Mouse (Mus musculus) adipocyte (in vitro differentiated cells): Measurements from ENCODE around the gene Ap3m1.

ENCODE experiments used
- DNase-seq: peaks from one replicate; pipeline ENCODE4 v3.0.0-alpha.2; 2016; ENCODE audit warnings: low spot score

Gene Ap3m1

DNA sequence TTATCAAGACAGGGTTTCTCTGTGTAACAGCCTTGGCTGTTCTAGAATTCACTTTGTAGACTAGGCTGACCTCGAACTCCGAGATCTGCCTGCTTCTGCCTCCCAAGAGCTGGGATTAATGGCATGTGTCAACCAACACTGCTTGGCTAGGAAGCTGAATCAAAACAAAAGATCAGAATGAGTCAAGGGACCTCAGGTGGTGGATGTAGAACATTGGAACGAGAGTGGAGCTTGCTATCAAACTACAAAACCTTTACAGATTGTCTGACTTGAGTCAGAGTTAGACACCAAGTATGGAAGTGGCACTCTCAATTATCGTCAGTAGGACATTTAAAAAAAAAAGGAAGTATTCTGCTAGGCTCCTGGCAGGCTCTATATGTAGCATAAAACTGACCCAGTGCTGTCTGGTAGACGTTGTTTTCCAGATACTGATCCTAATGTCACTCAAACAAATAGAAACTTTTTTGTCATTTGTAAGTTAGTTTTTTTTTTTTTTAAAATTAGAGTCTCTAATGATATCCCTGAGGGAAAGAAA is 38.4 kb downstream of the Ap3m1 start:
- no peak for DNase-seq

DNA sequence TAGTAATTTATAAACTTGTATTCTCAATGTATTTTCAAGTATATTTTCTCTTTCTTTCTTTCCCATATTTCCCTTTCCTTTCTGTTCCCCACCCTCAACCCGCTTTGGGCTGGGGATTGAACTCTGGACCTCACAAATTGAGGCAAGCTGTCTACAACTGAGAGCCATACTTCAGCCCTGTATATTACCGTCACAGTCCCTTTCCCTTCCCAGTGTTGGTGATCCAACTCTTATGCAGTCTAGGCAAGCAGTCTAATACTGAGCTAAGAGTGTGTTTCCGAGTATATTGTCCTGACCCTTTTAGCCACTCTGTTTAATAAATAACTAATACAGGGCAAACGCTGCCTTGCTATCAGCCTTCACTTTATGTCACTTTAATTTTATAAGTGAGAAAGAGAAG is 52.7 kb downstream of the Ap3m1 start:
- DNase-seq = no peak

DNA sequence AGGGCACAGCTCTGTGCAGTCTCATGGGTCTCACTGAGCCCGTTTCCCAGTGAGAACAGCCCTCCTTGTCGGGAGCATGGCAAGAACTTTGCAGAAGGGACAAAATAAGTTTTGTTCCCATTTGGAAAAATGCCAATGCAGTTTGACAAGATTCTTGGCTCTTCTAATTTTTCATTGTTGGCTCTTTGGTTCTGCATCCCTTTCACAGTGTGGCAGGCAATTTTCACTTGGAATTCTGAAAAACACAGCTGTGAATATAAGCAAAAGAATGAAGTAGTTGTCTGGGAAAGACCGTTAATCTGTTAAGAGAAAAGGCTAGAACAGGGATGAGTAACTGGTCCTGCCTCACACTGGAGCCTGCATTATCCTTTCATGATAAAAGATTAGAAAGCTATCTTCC is 54.8 kb downstream of the Ap3m1 start:
- no peak for DNase-seq

DNA sequence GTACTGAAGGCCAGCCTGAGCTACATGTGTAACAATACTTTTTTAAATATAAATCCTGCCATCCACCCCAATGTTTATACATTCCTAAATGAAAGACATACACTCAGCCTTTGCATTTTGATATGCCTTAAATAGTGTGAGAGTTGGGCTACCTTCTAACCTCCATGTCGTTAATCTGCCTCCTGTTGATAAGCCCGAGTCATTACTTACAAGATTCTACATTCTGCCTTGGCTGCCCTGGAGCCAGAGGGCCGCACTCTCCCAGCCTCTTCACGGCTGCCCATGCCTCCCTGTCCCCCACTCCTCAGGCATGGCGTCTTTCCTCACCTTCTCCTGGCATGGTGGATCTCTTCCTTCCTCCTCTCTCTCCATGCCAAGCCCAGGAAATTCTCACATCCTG is 55.9 kb downstream of the Ap3m1 start:
- DNase-seq = no peak

DNA sequence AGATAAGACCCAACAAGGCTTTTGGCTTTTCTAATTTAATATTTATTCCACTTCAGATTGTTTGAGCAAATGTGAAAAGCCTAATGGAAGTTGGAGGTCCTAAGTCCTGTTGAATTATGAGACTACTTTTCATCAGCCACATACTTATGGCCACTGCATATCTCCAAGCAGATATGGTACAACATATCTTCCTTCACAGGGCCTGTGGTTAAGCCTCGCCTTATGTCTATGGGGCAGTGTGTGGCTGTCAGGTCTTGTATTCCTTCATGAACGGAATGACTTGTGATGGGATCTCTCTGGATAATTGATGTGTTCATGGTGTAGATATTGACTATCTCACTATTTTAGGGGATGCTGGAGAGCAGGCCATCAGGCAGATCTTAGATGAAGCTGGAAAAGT is 56.8 kb downstream of the Ap3m1 start:
- DNase-seq = no peak

DNA sequence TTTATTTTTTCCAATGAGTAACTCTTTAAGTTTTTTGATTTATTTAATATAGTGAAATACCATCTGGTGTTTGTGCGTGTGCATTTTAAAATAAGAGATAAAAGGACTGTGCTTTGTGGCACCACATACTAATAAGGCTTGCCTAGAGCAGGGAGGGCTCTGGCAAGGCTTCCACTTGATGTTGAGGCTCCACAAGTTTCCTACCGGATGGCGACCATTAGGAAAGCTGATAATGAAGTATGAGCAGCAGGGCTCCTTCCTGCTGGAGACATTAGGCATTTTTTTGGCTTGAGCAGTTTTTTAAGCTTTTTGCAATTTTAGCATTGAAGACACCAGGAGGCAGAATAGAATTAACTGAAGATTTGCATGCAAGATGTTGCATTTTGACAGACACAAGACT is 57.8 kb downstream of the Ap3m1 start:
- DNase-seq = no peak

DNA sequence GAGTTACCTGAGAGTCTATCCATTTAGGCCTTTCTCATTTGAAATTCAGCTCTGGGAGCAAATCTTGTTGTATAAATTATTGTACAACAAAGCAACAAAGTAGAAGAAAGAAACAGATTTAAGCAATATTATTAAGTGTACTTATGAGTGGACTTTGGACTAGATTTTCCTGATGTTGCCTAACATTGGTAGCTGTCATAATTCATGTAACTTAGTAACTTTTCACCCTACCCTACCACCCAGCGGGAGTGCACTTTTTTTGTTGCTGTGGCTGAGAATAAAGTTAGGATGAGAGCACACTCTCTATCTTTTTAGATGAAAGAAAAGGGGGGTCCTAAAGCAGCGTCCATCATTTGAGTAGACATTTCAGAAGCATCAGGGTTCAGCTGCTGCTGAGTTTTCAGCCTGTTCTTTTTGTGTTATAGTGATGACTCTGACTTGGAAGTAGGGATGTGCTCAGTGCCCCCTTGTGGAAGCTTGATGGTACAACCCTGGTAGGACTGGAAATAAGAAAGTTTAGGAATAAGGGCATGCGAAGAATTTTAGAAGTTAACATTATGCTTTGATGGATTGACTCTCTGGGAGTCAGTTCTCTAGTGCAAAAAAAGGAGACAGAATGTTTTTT is 59.1 kb downstream of the Ap3m1 start:
- DNase-seq = peak; percentile 73

DNA sequence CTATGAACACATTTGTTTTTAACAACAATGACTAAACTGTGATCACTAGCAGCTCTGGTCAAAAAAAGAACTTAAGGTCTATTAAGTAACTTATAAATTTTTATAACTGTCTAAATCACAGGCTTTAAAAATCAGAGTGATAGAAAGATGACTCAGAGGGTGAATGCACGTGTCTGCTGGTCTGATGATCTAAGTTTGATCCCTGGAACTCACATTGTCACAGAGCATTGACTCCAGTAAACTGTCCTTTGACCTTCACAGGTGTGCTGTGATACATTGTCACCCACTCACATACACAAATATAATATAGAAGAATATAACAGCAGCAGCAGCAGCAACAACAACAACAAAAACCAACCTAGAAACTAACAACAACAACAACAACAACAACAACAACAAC is 60.8 kb downstream of the Ap3m1 start:
- no peak for DNase-seq

DNA sequence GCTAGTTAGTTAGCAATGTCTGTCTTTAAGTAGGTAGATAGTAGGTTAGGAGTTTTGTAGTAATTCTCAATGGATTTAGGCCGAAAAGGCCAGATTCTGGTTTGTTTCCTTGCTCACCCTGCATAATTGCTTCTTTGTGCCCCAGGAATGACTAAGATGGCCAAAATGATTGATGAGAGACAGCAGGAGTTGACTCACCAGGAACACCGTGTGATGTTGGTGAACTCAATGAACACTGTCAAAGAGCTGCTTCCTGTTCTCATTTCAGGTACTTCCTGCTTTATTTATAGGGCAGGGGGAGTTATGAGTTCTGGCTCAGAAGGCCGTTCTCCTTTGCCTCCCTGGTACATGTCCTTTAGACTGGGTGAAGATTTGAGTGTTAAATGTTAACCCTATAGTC is 66.8 kb downstream of the Ap3m1 start:
- DNase-seq = no peak

DNA sequence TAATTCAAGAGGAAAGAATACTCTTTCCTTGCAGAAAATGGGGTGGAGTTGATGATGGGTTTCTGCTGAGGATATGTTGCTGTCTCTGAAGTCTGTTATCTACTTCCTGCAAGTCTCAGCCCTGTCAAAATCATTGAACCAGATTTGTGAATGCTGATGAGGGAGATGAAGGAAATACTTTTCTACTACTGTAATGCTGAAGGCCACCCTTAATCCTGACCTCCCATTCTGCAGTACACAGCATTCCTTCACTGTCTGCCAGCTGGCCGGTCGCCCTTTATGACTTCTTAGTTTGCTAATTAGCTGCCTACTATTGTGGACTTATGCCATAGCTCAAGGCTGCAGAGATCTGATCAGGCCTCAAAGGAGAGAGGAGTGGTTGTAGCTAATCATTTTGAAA is 68.5 kb downstream of the Ap3m1 start:
- DNase-seq = peak; percentile 17
